Mouse (Mus musculus) heart, adult 9 months (tissue): Measurements from ENCODE around the gene Klk1b16.
"Not testable (repeated sequence)": the region's sequence is repeated elsewhere in the genome, so short reads cannot be mapped to it uniquely, and the experiment has no call there.

Experiments used
- DNase-seq, 2 experiments: peaks; one replicate each; pipeline ENCODE4 v3.0.0; 2022; ENCODE audit warnings: low spot score in 2 of 2

Klk1b16 gene

GRCm38 (mm10) chr7:44136467-44136866 is at the start of gene Klk1b16:
Klk1b16 (plus strand) TSS chr7:44136767.
- no peak for DNase-seq

GRCm38 (mm10) chr7:44096111-44096510 is 40.5 kb upstream of the Klk1b16 start:
- no peak for DNase-seq

GRCm38 (mm10) chr7:44102028-44102427 is 34.5 kb upstream of the Klk1b16 start, which contains the start of gene Klk1b21:
Klk1b21 (plus strand) TSS chr7:44102328.
- not testable (repeated sequence) for DNase-seq

- DNase-seq, result no peak
Observed at GRCm38 (mm10) chr7:44112373-44112772, 24.2 kb upstream of the Klk1b16 start, which contains the start of gene Klk1b22. Klk1b22 (plus strand) TSS chr7:44112673.

- DNase-seq, result no peak
Observed at GRCm38 (mm10) chr7:44123445-44123844, 13.1 kb upstream of the Klk1b16 start.

- no peak for DNase-seq
Observed at GRCm38 (mm10) chr7:44179299-44180045, 42.9 kb downstream of the Klk1b16 start.

- not testable (repeated sequence) for DNase-seq
Observed at GRCm38 (mm10) chr7:44186516-44186915, 49.9 kb downstream of the Klk1b16 start.

GRCm38 (mm10) chr7:44187936-44188335 is 51.4 kb downstream of the Klk1b16 start, which contains the start of gene Klk1b24:
Klk1b24 (plus strand) TSS chr7:44188236.
- not testable (repeated sequence) for DNase-seq
